Mouse (Mus musculus) ES-E14 (cell line): Measurements from ENCODE around the gene Hnrnph2. TPM values are rescaled to one million over a fixed set of nuclear protein-coding genes. Genes with fewer than 3 reads are reported as not detected.

Experiments used
- DNase-seq: peaks from one replicate; pipeline ENCODE4 v3.0.0-alpha.2; 2013; ENCODE audit warnings: low read depth, low spot score
- H3K27ac ChIP-seq: 2 replicates; pipeline ENCODE4 v1.5.1; 2012; ENCODE audit warnings: low read depth, mild to moderate bottlenecking, low read length, moderate library complexity, mixed read lengths; ENCODE audit not compliant: poor library complexity, insufficient read depth, severe bottlenecking
- H3K36me3 ChIP-seq: 2 replicates; pipeline ENCODE4 v1.6.1; 2012; ENCODE audit warnings: mild to moderate bottlenecking, low read length, moderate library complexity, mixed read lengths; ENCODE audit not compliant: control insufficient read depth, poor library complexity, insufficient read depth, severe bottlenecking
- H3K4me1 ChIP-seq, 2 experiments: fragments of 150-350 bp in 1 of 2; sonication (generic) in 1 of 2; 2 replicates each; pipeline ENCODE4 v1.6.1; 2012; ENCODE audit warnings: low read length in 2 of 2, mild to moderate bottlenecking in 1 of 2, mixed read lengths in 1 of 2; ENCODE audit not compliant: control insufficient read depth in 2 of 2, insufficient read depth in 2 of 2, poor library complexity in 1 of 2
- H3K4me3 ChIP-seq, 2 experiments: fragments of 150-350 bp in 1 of 2; sonication (generic) in 1 of 2; 2 replicates each; pipeline ENCODE4 v1.5.1; 2012; ENCODE audit warnings: low read length in 2 of 2, low read depth in 1 of 2, mild to moderate bottlenecking in 1 of 2, mixed read lengths in 1 of 2; ENCODE audit not compliant: insufficient read depth in 1 of 2, poor library complexity in 1 of 2, severe bottlenecking in 1 of 2
- H3K9ac ChIP-seq: 2 replicates; pipeline ENCODE4 v1.6.1; 2012; ENCODE audit warnings: low read depth, mild to moderate bottlenecking, low read length, mixed read lengths; ENCODE audit not compliant: poor library complexity, insufficient read depth, severe bottlenecking
- H3K9me3 ChIP-seq: fragments of 150-350 bp; sonication (generic); 2 replicates; pipeline ENCODE4 v1.6.1; 2012; ENCODE audit warnings: low read depth, mild to moderate bottlenecking, low read length; ENCODE audit not compliant: control insufficient read depth, insufficient read depth
- CHD2 ChIP-seq: IDR thresholded peaks from 2 replicates; pipeline ENCODE4 v1.6.1; 2014; ENCODE audit warnings: mild to moderate bottlenecking, low read depth, low read length, inconsistent platforms
- HCFC1 ChIP-seq: IDR thresholded peaks from 2 replicates; pipeline ENCODE4 v1.6.1; 2012; ENCODE audit warnings: low read length, inconsistent platforms, borderline replicate concordance; ENCODE audit not compliant: insufficient read depth
- MAFK ChIP-seq: IDR thresholded peaks from 2 replicates; pipeline ENCODE4 v1.6.1; 2014; ENCODE audit warnings: mild to moderate bottlenecking, low read depth, low read length, inconsistent platforms; ENCODE audit not compliant: insufficient read depth
- ZC3H11A ChIP-seq: IDR thresholded peaks from 2 replicates; pipeline ENCODE4 v1.6.1; 2012; ENCODE audit warnings: low read depth, mild to moderate bottlenecking, inconsistent platforms, low read length, borderline replicate concordance
- ZNF384 ChIP-seq: IDR thresholded peaks from 2 replicates; pipeline ENCODE4 v1.6.1; 2012; ENCODE audit warnings: low read depth, low read length, inconsistent platforms
- in situ Hi-C, 2 experiments: fragments of 600-800 bp; cut with MboI; formaldehyde crosslinking; loops; one replicate each; pipeline ENCODE4 v1.15.1; 2025; ENCODE audit warnings: low sequenced_read_pairs in 2 of 2, inconsistent platforms in 1 of 2; ENCODE audit not compliant: unreplicated experiment in 2 of 2
- total RNA-seq: library from RNA; depleted of rRNA; stranded (reverse); fragments of 300-350 nt; gene quantifications from 2 replicates; pipeline ENCODE4 v1.2.3, GENCODE M21; 2012

The Hnrnph2 gene
- total RNA-seq, 1 experiment: 53.6 TPM

DNA sequence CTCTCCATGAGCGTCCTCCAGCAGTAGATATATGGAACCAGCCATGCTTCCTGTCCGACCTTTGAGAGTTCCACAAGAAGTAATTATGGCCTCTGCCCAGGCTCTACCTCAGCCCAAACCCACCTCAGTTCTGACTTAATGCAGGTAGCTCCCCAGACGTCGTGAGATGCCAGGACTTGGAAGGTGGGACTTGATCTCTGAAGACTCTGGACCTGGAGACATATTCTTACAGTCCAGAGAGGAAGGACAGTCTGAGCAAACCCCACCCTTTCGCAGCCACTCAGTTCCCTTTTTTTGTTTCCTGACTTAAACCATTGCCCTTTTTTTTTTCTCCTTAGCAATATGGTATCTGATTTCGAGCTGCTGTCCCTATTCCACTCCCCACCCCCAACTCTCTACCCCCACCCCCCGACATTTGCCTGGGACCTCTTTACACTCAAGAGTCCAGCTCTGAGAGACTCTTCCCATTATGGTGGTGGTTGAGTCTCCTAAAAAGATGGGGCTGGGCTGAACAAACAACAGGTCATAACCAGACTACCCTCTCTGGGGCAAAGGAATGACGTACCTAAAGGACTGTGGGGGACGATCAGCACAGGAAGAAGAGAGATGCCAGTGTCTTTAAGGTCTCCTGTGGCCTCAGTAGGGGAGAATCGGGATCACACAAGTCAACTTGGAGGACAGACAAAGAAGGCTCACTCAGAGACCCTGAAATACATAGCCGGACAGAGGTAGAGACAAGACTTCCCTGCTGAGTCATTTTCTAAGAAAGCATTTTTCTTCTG lies 17.9 kb upstream of the Hnrnph2 start, which contains the start of gene Btk:
Btk (minus strand) TSS at position 683 of the 782 bp plus-strand sequence.
- Histone ChIP-seq H3K4me1 (no peaks in the 10 kb centered on the region), H3K9me3 (no peaks in the 10 kb centered on the region), H3K4me3 (no peak within 1 kb of the TSS), H3K36me3 (peaks cover 3% of the 10 kb centered on the region), H3K27ac (no peak within 1 kb of the TSS), H3K9ac (no peak within 1 kb of the TSS)
- in situ Hi-C loops: no loop called here
- TF ChIP-seq ZNF384: no peak
- no peak for TF ChIP-seq ZC3H11A
- TF ChIP-seq HCFC1: no peak
- no peak for TF ChIP-seq MAFK
- TF ChIP-seq CHD2: no peak
- DNase-seq: no peak

DNA sequence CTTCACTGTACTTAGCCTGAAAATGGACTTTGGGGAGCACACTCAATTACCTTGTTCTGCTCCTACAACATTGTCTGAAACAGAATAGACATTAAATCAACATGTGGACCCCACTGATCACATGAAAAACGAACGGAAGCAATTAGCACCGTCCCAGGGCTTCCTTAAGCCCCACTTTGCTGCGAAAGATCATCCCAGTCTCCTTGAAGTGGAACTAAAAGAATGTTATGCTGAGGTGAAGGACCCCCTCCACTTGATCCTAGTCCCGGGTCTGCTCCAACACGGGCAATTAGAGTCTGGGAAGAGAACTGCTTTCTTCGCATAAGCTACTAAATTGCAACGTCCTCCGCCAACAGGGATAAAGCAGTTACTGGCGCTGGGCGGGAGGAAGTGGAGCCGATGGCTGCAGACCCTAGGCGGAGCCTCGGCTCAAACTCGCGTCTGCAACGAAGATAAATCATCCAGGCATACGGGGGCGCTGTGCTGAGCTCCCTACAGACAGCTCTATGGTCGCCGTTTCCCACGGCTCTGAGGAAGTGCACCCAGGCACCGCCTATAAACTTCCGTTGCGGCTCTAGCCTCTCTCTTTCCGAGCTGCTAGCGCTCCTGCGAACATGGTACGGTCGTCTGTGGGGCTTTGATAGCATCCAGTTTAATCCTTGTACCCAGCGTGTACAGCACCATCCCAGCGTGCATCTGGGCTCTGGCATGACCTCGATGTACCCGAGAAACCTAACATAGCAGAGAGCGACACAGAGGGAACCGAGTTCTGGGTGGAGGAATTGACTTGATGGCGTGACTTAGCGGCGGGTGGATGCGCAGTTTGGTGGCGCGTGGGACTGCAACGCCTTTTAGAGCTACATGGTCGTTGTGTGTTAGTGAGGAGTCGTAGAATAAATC lies 15.6 kb upstream of the Hnrnph2 start, which contains the start of gene Rpl36a:
Rpl36a (plus strand) TSS at position 552 of the 900 bp plus-strand sequence.
- Histone ChIP-seq H3K27ac (peak within 1 kb of the TSS; percentile 91), H3K9ac (peak within 1 kb of the TSS; percentile 92), H3K4me1 (no peaks in the 10 kb centered on the region), H3K4me3 (peak within 1 kb of the TSS; percentile 66 to 88), H3K9me3 (no peaks in the 10 kb centered on the region), H3K36me3 (peaks cover 12% of the 10 kb centered on the region)
- in situ Hi-C loops: no loop called here
- TF ChIP-seq CHD2: no peak
- peak; percentile 54; the same call in 1 of the 2 replicates for TF ChIP-seq HCFC1
- DNase-seq: peak; percentile 88

DNA sequence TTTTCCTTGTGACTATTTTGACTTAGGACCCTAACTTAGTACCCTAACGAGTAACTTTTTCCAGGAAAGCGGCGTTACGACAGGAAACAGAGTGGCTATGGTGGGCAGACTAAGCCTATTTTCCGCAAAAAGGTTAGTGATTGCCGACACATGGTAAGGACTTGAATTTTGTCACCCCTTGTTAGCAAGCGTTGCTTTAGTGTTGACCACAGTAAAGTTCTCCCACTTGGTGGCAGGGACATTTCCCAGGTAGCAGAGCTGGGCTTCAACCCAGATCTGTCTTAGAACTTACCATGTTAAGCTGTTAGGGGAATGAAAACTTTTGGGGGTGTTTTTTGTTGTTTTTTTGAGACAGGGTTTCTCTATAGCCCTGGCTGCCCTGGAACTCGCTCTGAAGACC lies 14.5 kb upstream of the Hnrnph2 start:
- Histone ChIP-seq H3K36me3 (peaks cover 12% of the 10 kb centered on the region), H3K4me3 (peak overlapping the region; percentile 65 to 88), H3K9ac (peak overlapping the region; percentile 92), H3K27ac (peak overlapping the region; percentile 91; the same call in 1 of the 2 replicates), H3K9me3 (no peaks in the 10 kb centered on the region), H3K4me1 (no peaks in the 10 kb centered on the region)
- no peak for TF ChIP-seq CHD2
- TF ChIP-seq HCFC1: no peak
- no peak for TF ChIP-seq MAFK
- TF ChIP-seq ZC3H11A: no peak
- TF ChIP-seq ZNF384: no peak
- in situ Hi-C loops: no loop called here
- DNase-seq: no peak

DNA sequence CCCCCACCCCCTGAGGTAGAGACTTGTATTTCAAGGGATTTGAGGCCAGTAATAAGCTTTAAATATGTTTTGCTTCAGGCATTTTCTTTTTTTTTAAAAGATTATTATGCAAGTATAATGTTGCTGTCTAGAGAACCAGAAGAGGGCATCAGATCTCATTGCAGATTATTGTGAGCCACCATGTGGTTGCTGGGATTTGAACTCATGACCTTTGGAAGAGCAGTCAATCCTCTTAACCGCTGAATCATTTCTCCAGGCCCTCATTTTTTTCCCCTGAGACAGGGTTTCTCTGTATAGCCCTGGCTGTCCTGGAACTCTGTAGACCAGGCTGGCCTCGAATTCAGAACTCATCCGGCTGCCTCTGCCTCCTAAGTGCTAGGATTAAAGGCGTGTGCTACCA lies 12.7 kb upstream of the Hnrnph2 start:
- in situ Hi-C loops: no loop called here
- H3K9ac ChIP-seq: peak overlapping the region; percentile 50; the same call in 1 of the 2 replicates
- H3K27ac ChIP-seq: no peak overlapping the region; the same call in 1 of the 2 replicates
- H3K36me3 ChIP-seq: peaks cover 12% of the 10 kb centered on the region
- H3K9me3 ChIP-seq: no peaks in the 10 kb centered on the region
- H3K4me3 ChIP-seq: peak overlapping the region in 1 of 2 experiments; percentile 25; a peak in 1 of 4 replicates
- TF ChIP-seq HCFC1 (no peak), ZC3H11A (no peak)
- DNase-seq: no peak
- no peaks in the 10 kb centered on the region for H3K4me1 ChIP-seq
